Mouse (Mus musculus): ENCODE measurements around the gene Trp53bp2. TPM values are rescaled to one million over a fixed set of nuclear protein-coding genes. Genes with fewer than 3 reads are reported as not detected.
A peak's percentile ranks its signal among the peaks of the same experiment; 100 is the strongest.

Gene Trp53bp2
- total RNA-seq, 2 experiments from 2014 or later, result 22.5 to 26.6 TPM

- DNase-seq (ENCODE audit: low spot score in 2 of 2), result no peak
Measured at GRCm38 (mm10) chr1:182408243-182408642, 729 bp upstream of the Trp53bp2 start.

GRCm38 (mm10) chr1:182409401-182410173 lies 615 bp downstream of the Trp53bp2 start:
- DNase-seq (ENCODE audit: low spot score in 2 of 2), result no peak

GRCm38 (mm10) chr1:182412586-182413270 lies 3.8 kb downstream of the Trp53bp2 start:
- DNase-seq (ENCODE audit: low spot score in 2 of 2), result no peak

GRCm38 (mm10) chr1:182419481-182419880 lies 10.5 kb downstream of the Trp53bp2 start:
- DNase-seq (ENCODE audit: low spot score in 2 of 2), result no peak

GRCm38 (mm10) chr1:182424274-182424673 lies 15.3 kb downstream of the Trp53bp2 start:
- no peak for DNase-seq (ENCODE audit: low spot score in 2 of 2)

- DNase-seq (ENCODE audit: low spot score in 2 of 2), result no peak
Measured at GRCm38 (mm10) chr1:182425176-182425575, 16.2 kb downstream of the Trp53bp2 start.

GRCm38 (mm10) chr1:182426444-182426843 lies 17.5 kb downstream of the Trp53bp2 start:
- DNase-seq (ENCODE audit: low spot score in 2 of 2), result no peak

GRCm38 (mm10) chr1:182427426-182427825 lies 18.5 kb downstream of the Trp53bp2 start:
- DNase-seq (ENCODE audit: low spot score in 2 of 2), result no peak

GRCm38 (mm10) chr1:182429826-182430225 lies 20.9 kb downstream of the Trp53bp2 start:
- DNase-seq (ENCODE audit: low spot score in 2 of 2), result no peak

GRCm38 (mm10) chr1:182430676-182431075 lies 21.7 kb downstream of the Trp53bp2 start:
- DNase-seq (ENCODE audit: low spot score in 2 of 2), result no peak

- no peak for DNase-seq (ENCODE audit: low spot score in 2 of 2)
Measured at GRCm38 (mm10) chr1:182432059-182432458, 23.1 kb downstream of the Trp53bp2 start.

GRCm38 (mm10) chr1:182436746-182437145 lies 27.8 kb downstream of the Trp53bp2 start:
- DNase-seq (ENCODE audit: low spot score in 2 of 2), result no peak

GRCm38 (mm10) chr1:182439546-182440222 lies 30.7 kb downstream of the Trp53bp2 start:
- DNase-seq (ENCODE audit: low spot score in 2 of 2), result peak; percentile 57 to 61

- no peak for DNase-seq (ENCODE audit: low spot score in 2 of 2)
Measured at GRCm38 (mm10) chr1:182441791-182442473, 33.0 kb downstream of the Trp53bp2 start.

- no peak for DNase-seq (ENCODE audit: low spot score in 2 of 2)
Measured at GRCm38 (mm10) chr1:182444116-182444515, 35.1 kb downstream of the Trp53bp2 start.

GRCm38 (mm10) chr1:182448276-182449035 lies 39.5 kb downstream of the Trp53bp2 start:
- DNase-seq (ENCODE audit: low spot score in 2 of 2), result peak in 1 of 2 experiments; percentile 37

- DNase-seq (ENCODE audit: low spot score in 2 of 2), result no peak
Measured at GRCm38 (mm10) chr1:182452473-182452872, 43.5 kb downstream of the Trp53bp2 start.

- DNase-seq (ENCODE audit: low spot score in 2 of 2), result no peak
Measured at GRCm38 (mm10) chr1:182455080-182455479, 46.1 kb downstream of the Trp53bp2 start.

- no peak for DNase-seq (ENCODE audit: low spot score in 2 of 2)
Measured at GRCm38 (mm10) chr1:182458556-182458955, 49.6 kb downstream of the Trp53bp2 start.

- no peak for DNase-seq (ENCODE audit: low spot score in 2 of 2)
Measured at GRCm38 (mm10) chr1:182459436-182459835, 50.5 kb downstream of the Trp53bp2 start.

Measured in layer of hippocampus, postnatal 10 days (tissue).